Mouse (Mus musculus) ES-Bruce4 (cell line): ENCODE measurements around the gene Rps8. TPM values are rescaled to one million over a fixed set of nuclear protein-coding genes. Genes with fewer than 3 reads are reported as not detected.

Source experiments
- H3K27ac ChIP-seq: 2 replicates; pipeline ENCODE4 v1.5.1; 2012; ENCODE audit warnings: low read length, inconsistent platforms; ENCODE audit not compliant: insufficient read depth
- H3K27me3 ChIP-seq: 2 replicates; pipeline ENCODE4 v1.6.1; 2012; ENCODE audit warnings: mild to moderate bottlenecking, low read length, inconsistent platforms; ENCODE audit not compliant: control insufficient read depth, poor library complexity, insufficient read depth, severe bottlenecking
- H3K36me3 ChIP-seq: 2 replicates; pipeline ENCODE4 v1.6.1; 2012; ENCODE audit warnings: inconsistent platforms, mild to moderate bottlenecking, low read length, moderate library complexity; ENCODE audit not compliant: control insufficient read depth, poor library complexity, insufficient read depth, severe bottlenecking
- H3K4me1 ChIP-seq: one replicate; pipeline ENCODE4 v1.8.1; 2011; ENCODE audit warnings: low read length; ENCODE audit not compliant: control insufficient read depth, insufficient read depth
- H3K4me3 ChIP-seq: 2 replicates; pipeline ENCODE4 v1.5.1; 2011; ENCODE audit warnings: low read depth, mild to moderate bottlenecking, low read length
- H3K9ac ChIP-seq: 2 replicates; pipeline ENCODE4 v1.6.1; 2012; ENCODE audit warnings: low read depth, mild to moderate bottlenecking, inconsistent platforms; ENCODE audit not compliant: poor library complexity, severe bottlenecking
- H3K9me3 ChIP-seq: replicated peaks from 2 replicates; pipeline ENCODE4 v1.6.1; 2012; ENCODE audit warnings: mild to moderate bottlenecking, low read length, inconsistent platforms; ENCODE audit not compliant: control insufficient read depth, poor library complexity, insufficient read depth, severe bottlenecking
- CTCF ChIP-seq: IDR thresholded peaks from one replicate; pipeline ENCODE4 v1.8.1; 2011; ENCODE audit warnings: low read depth, low read length
- EP300 ChIP-seq: IDR thresholded peaks from 2 replicates; pipeline ENCODE4 v1.6.1; 2011; ENCODE audit warnings: low read depth, low read length; ENCODE audit not compliant: insufficient read depth
- POLR2A ChIP-seq: IDR thresholded peaks from one replicate; pipeline ENCODE4 v1.8.1; 2011; ENCODE audit warnings: low read length; ENCODE audit not compliant: insufficient read depth
- polyA plus RNA-seq: library from polyadenylated mRNA; stranded (reverse); fragments of >200 nt; gene quantifications from 2 replicates; pipeline ENCODE4 v1.2.4, GENCODE M21; 2011; ENCODE audit warnings: low read depth; ENCODE audit not compliant: missing spikeins, insufficient read depth, insufficient read length

Gene Rps8
- polyA plus RNA-seq, 1 experiment, result 2,253 TPM

DNA sequence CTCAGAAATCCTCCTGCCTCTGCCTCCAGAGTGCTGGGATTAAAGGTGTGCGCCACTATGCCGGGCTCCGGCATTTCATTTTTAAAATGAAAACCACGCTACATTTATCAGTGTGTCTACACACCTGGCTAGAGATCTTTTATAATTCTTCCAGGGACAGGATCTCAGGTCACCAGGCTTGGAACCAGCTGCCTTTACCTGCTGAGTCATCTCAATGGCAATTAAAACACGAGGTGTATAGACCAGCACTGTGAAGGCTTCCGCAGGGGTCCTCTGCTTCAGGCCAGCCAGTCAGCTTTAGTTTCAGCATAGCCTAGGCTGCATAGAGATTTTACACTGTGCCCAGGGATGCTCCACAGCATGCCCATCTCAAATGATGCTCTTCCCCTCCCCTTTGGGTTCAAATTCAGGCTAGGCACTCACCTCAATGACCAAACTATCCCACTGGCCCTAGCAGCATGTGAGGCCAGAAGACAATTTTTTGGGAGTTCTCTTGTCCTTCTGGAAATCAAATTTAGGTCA lies 5.8 kb downstream of the Rps8 start:
- H3K36me3 ChIP-seq, result peaks cover 53% of the 10 kb centered on the region

GRCm38 (mm10) chr4:117149291-117150211 lies 6.5 kb downstream of the Rps8 start:
- Histone ChIP-seq H3K27ac (peak overlapping the region; percentile 73), H3K9me3 (no peaks in the 10 kb centered on the region), H3K4me3 (peak overlapping the region; percentile 8; the same call in 1 of the 2 replicates), H3K4me1 (no peaks in the 10 kb centered on the region), H3K36me3 (peaks cover 46% of the 10 kb centered on the region), H3K27me3 (no peaks in the 10 kb centered on the region), H3K9ac (peak overlapping the region; percentile 13; the same call in 1 of the 2 replicates)
- TF ChIP-seq EP300 (no peak), CTCF (no peak), POLR2A (no peak)

More for the DNA sequence above, 5.8 kb downstream of the Rps8 start:
- Histone ChIP-seq H3K4me3 (no peak overlapping the region), H3K9ac (no peak overlapping the region), H3K27me3 (no peaks in the 10 kb centered on the region), H3K9me3 (no peaks in the 10 kb centered on the region), H3K27ac (peak overlapping the region; percentile 73), H3K4me1 (no peaks in the 10 kb centered on the region)
- TF ChIP-seq EP300, result no peak
- no peak for TF ChIP-seq POLR2A
- TF ChIP-seq CTCF, result no peak

DNA sequence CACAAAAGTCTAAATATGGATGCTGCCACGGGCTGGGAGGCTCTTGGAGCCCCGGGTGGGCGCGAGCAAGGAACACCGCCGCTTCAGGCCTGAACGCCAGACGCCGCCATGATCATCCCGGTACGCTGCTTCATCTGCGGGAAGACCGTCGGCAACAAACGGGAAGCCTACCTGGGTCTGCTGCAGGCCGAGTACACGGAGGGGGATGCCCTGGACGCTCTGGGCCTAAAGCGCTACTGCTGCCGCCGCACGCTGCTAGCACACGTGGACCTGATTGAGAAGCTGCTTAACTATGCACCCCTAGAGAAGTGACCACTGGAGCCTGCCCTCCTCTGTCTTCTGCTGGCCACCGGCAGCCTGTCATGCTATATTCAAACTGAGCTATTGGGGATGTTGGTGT lies 7.2 kb downstream of the Rps8 start:
- Histone ChIP-seq H3K9me3 (no peaks in the 10 kb centered on the region), H3K4me3 (peak overlapping the region; percentile 8), H3K4me1 (no peaks in the 10 kb centered on the region), H3K36me3 (peaks cover 39% of the 10 kb centered on the region), H3K9ac (peak overlapping the region; percentile 13), H3K27ac (peak overlapping the region; percentile 5), H3K27me3 (no peaks in the 10 kb centered on the region)
- no peak for TF ChIP-seq POLR2A
- no peak for TF ChIP-seq EP300
- TF ChIP-seq CTCF, result no peak

GRCm38 (mm10) chr4:117148047-117148713 lies 7.9 kb downstream of the Rps8 start:
- H3K36me3 ChIP-seq, result peaks cover 32% of the 10 kb centered on the region
- H3K4me3 ChIP-seq, result no peak overlapping the region
- peak overlapping the region; percentile 5; the same call in 1 of the 2 replicates for H3K27ac ChIP-seq
- no peaks in the 10 kb centered on the region for H3K27me3 ChIP-seq
- no peaks in the 10 kb centered on the region for H3K9me3 ChIP-seq
- no peak for TF ChIP-seq EP300
- no peak for TF ChIP-seq CTCF
- no peak for TF ChIP-seq POLR2A
- H3K4me1 ChIP-seq, result no peaks in the 10 kb centered on the region
- H3K9ac ChIP-seq, result peak overlapping the region; percentile 13

- H3K4me3 ChIP-seq, result no peak overlapping the region
- H3K4me1 ChIP-seq, result no peaks in the 10 kb centered on the region
- H3K36me3 ChIP-seq, result peaks cover 16% of the 10 kb centered on the region
- H3K27me3 ChIP-seq, result no peaks in the 10 kb centered on the region
- H3K27ac ChIP-seq, result no peak overlapping the region
- no peak overlapping the region for H3K9ac ChIP-seq
- H3K9me3 ChIP-seq, result no peaks in the 10 kb centered on the region
- TF ChIP-seq CTCF, result peak; percentile 99
- no peak for TF ChIP-seq POLR2A
Observed at GRCm38 (mm10) chr4:117146176-117146575, 9.9 kb downstream of the Rps8 start.

GRCm38 (mm10) chr4:117145248-117145647 lies 10.8 kb downstream of the Rps8 start:
- Histone ChIP-seq H3K27ac (no peak overlapping the region), H3K27me3 (no peaks in the 10 kb centered on the region), H3K9me3 (no peaks in the 10 kb centered on the region), H3K4me1 (no peaks in the 10 kb centered on the region), H3K4me3 (no peak overlapping the region), H3K36me3 (peaks cover 6% of the 10 kb centered on the region), H3K9ac (no peak overlapping the region)
- TF ChIP-seq POLR2A, result no peak
- TF ChIP-seq CTCF, result no peak
- no peak for TF ChIP-seq EP300
